Mouse (Mus musculus) testis, postnatal 10 days (tissue): Measurements from ENCODE around the gene Adgrv1.
"Not testable (repeated sequence)": the region's sequence is repeated elsewhere in the genome, so short reads cannot be mapped to it uniquely, and the experiment has no call there.

Experiments
- DNase-seq: peaks from one replicate; pipeline ENCODE4 v3.0.0; 2021; ENCODE audit warnings: low spot score

The Adgrv1 gene

DNA sequence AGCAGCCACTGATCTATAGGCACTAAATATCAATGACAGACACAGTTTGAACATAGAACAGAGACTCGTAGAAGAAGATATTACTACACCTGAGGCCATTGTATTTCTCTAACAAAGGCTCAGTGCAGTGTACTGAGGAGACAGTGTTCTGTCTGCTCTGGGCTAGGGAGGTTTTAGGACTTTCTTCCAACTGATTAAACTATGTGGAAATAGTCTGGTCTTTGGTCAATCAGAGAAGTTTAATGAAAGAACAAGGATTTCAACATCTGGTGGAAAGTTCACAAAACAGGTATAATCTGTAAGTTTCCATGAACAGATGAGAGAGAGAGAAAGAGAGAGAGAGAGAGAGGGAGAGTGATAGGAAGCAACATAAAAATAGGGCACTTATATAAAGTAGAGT lies 297.7 kb downstream of the Adgrv1 start:
- DNase-seq = no peak

GRCm38 (mm10) chr13:81332018-81332417 lies 300.9 kb downstream of the Adgrv1 start:
- DNase-seq = no peak

DNA sequence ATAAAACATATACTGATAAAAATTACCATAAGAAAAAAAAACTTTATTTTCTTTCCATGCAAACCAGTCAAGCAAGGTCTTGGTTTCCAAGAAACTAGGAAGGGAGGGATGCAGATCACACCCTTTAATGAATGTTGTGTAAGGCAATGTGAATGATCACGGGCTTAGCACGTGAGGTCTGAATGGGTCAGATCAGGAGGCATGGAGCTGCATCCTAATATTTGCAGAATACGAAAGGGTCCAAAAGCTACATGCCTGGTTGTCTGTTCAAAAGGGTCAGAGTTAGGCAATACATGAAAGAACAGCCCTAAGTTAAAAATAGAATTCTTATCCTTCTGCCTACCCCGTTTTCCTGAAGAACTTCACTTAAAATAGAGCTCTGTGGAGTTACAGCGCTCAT lies 303.2 kb downstream of the Adgrv1 start:
- DNase-seq = no peak

GRCm38 (mm10) chr13:81328181-81328580 lies 304.8 kb downstream of the Adgrv1 start:
- DNase-seq = no peak

DNA sequence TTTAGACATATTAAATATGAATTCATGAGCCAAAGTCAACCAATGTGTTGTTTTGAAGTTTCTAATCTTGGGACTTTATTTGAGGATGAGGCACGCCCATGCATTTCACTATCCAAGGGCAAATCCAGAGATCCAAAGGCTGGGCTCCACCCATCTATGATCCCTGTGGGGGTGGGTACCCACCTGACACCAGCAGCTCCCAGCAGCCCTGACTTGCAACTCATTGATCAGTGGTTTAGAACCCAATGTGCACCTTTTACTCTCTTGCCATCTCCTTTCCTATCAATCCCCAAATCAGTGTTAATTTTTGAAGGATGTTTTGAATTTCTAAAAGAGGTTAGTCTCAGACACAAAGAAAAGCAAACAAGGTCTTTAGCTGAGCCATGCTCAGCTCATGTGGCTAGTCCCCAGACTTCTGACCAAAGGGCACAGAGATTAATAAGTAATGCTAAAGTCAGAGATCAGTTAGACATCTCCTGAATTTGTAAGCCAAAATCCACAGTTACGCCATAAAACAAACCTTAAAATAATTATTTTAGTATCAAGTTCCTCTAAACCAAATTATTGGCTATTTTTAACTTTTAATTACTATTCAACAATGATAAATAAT lies 307.2 kb downstream of the Adgrv1 start:
- no peak for DNase-seq

GRCm38 (mm10) chr13:81323546-81324316 lies 309.2 kb downstream of the Adgrv1 start:
- no peak for DNase-seq

- no peak for DNase-seq
These were observed 316.4 kb downstream of the Adgrv1 start for GRCm38 (mm10) chr13:81316581-81316980.

DNA sequence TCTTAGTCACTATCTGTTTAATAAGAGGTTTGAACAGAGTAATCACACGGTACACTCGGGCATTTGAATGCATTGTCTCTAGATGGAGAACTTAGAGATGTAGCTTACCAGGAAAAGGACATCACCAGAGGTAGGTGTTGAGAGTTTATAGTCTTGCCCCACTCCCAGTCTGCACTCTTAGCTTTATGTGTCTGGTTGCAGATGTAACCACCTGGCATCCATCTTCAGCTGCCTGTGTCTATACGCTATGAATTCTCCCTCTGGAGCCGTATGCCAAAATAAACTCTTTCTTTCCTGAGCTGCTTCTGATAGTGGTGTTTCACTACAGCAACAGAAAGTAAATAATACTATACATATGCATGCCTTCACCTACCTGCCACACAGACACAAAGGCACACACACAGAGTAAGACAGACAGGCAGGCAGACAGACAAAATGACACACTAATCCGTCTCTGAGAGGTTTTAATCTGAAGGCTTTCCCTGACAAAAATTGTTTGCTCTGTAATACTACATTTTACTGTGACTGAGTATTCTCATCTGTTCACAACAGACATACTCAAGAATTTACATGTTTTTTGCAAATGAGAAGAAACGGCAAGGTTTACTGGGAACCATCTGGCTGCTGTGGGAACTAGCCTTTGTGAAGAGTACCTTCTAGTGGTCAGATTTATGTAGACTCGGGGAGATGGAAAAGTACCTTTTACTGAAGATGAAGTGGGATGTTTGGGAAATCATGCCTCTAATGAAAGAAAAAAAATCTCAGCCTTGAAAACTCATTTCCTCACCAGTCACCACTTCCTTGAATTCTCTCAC lies 318.4 kb downstream of the Adgrv1 start:
- no peak for DNase-seq

DNA sequence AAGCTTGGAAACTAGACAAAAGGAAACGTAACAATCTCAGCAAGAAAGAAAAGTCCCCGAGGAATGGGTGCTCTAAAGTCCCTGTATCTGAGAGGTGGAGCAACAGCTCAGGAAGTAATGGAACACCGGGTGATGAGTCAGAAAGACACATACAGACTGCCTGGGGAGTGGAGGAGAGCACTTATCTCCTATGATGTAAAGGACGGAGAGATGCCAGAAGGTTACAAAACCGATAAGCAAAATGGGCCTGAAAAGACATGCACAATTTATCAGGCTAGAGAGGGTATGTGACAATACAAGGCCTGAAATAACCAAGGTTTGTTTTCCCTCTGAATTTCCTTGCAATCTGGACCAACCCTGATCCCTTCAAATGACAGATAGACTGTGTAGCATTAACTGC lies 320.8 kb downstream of the Adgrv1 start:
- DNase-seq = no peak

DNA sequence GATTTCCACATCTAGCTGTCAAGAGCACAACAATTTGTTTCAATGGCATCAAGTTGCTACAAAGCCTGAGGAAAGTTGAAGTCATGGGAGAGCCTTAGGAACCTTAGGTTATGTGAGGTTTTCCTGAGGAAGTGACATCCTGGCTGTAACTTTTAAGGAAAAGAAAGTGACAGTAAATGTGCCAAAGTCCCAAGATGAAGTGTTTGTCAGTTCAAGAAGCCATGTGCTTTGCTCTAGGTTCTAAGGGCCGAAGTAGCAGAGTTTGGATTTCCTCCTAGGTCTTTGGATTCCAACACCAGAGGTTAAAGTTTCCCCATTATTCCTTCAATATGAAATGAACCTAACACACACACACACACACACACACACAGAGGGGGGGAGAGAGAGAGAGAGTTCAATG lies 332.1 kb downstream of the Adgrv1 start:
- DNase-seq = no peak

DNA sequence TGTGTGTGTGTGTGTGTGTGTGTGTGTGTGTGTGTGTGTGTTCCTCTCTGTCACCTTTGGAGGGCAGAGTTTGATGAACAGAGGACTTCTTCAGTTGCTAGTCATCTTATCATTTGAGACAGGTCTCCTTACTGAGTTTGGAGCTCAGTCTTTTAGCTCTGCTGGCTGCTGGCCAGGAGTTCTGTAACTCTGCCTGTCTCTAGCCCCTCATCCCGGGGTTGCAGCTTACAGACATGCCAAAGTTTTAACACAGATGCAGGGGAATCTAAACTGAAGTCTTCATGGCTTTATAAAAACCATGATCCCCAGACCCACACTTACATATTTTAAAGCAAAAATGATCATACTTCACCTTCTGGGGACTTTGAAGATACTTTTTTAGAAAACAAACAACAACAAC lies 338.8 kb downstream of the Adgrv1 start:
- no peak for DNase-seq

DNA sequence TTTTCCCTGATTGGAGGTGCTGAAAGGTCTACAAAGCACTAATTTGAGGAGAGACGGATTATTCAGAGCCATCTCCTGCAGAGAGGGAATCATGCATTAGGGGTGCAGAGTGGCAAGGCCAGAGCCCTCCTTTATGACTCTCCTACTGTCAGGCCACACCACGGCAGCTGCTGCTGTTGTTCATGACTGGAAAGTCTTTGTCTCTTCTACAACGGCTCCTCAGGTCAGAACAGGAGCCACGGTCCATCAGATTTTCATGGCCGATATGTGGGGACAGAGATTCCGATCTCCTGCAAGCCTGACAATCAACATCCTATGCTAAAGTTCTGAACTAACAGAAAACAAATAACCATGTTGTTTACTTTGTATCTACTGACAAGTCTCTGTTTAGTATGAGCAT lies 350.8 kb downstream of the Adgrv1 start:
- no peak for DNase-seq

- no peak for DNase-seq
These were observed 352.2 kb downstream of the Adgrv1 start for GRCm38 (mm10) chr13:81280650-81281229.

GRCm38 (mm10) chr13:81279351-81279736 lies 353.6 kb downstream of the Adgrv1 start:
- DNase-seq = no peak

GRCm38 (mm10) chr13:81278669-81279350 lies 354.1 kb downstream of the Adgrv1 start:
- no peak for DNase-seq

DNA sequence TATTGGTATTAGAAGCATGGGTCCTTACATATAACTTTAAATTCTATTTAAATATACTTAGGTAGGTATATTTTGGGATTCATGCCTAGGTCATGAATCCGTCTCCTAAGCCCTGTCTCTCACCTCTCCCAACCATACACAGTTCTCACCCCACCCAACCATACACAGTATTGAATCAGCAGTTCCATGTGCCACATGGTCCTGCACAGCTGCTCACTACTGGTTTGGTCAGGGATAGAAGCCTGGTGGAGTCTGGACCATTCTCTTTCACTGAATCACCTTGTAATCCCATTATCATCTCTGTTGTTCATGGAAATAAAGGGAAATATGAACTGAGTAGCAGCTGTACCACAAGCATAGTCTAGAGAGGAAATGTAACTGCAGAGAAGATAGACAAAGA lies 359.1 kb downstream of the Adgrv1 start:
- no peak for DNase-seq

DNA sequence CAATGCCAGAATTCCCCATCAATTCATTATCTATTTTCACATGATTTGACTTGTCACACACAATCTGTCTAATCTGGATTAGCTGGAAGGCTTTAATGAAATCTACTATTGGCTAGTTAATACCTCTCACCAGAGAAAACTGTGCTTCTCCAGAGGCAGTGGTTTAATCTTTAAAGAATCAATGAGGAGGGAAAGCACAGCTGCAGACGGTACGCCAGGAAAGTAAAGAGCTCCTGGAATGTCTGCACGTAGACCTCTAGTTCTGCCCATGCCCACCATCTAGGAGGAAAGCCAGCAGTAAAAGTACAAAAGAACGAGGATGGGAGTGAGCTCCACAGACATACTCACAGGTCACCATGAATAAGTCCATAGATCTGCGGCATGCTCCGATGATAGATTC lies 362.6 kb downstream of the Adgrv1 start:
- DNase-seq = no peak

GRCm38 (mm10) chr13:81269056-81269455 lies 363.9 kb downstream of the Adgrv1 start:
- no peak for DNase-seq

DNA sequence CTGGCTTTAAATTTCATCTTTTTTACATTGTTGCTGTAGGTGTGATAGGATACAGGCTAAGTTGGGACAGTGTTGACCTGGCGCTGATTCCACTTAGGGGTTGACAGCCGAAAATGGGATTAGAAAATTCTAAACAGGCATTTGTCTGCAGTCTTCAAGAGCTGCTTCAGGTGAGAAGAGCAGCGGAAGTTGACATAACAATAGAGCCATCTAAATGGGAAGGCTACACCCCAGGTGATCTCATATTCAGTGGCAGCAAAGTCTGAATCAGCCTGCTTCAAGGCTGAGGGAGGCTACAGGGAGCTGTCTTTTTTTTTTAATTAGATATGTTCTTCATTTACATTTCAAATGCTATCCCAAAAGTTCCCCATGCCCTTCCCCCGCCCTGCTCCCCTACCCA lies 365.5 kb downstream of the Adgrv1 start:
- DNase-seq = not testable (repeated sequence)

GRCm38 (mm10) chr13:81264465-81264864 lies 368.5 kb downstream of the Adgrv1 start:
- no peak for DNase-seq

DNA sequence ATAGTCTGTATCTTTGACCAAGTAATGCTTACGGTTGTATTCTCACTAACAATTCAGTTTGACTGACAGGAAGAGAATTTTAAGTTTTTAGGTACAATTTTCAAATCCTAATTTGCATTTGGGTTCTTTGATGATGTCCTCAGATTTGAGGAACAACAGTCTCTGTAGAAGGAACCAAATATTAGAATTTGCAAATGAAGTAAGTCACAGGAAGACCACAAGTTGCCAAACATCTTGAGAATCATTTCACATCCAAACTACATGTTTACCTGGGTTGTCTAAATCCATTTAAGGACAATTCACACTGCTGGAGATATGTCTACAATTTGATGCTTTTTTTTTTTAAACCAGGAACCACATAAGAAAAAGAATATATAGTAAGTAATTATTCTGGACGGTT lies 391.8 kb downstream of the Adgrv1 start:
- no peak for DNase-seq

DNA sequence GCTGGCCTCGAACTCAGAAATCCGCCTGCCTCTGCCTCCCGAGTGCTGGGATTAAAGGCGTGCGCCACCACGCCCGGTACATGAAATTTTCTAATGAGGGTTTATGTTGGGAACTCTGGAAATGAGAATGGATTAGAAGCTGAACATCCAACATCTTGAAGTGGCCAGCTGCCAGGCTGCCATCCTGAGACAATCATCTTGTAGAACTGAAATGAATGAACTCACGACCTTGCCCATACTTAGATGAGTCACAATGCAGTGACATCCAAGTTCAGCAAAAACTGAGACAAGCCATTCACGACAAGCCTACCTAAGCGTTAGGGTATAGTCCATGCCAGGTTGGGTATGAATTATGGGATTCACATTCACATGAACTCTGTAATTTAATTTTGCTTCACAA lies 393.1 kb downstream of the Adgrv1 start:
- no peak for DNase-seq
